ENCODE assay signal across 24 mouse cellular contexts in the genomic region with DNA sequence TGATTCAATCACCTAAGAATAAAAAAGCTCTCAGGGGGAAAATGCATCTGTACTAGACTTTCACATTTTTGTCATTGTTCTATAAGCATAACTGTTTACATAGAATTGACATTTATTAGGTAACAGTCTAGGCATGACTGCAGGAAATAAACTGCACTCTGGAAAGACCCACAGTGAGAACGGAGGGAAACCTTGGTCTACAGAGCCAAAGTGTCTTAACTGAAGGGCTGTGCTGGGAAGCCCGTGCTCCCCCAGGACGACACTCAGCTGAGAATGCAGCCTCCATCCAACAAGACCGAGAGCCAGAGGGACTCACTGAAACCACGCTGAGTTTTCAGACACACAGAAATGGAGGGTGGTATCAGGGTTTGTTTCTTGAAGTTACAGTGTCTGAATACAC. TPM values are rescaled to one million over a fixed set of nuclear protein-coding genes. Genes with fewer than 3 reads are reported as not detected.
"Had no signal": no experiment of that assay in that cellular context is flagged by ENCODE, and none has a peak within 500 bp of the region (broad histone marks: within the 10 kb centered on the region; RNA-seq: fewer than 3 reads in every experiment).

No protein-coding gene starts in this region.

- DNase-seq: kidney, adult 2 months; kidney, postnatal 25 days; layer of hippocampus, adult 9-11 months; liver, postnatal 0 days; retina, postnatal 1 day; right cerebral cortex, postnatal 25 days; thymus, adult 18-20 months; thymus, postnatal 36 days had no signal

- H3K4me2 ChIP-seq: limb, embryonic 12.5 days; limb, embryonic 15.5 days; liver, embryonic 11.5 days; midbrain, embryonic 13.5 days; neural tube, embryonic 13.5 days had no signal

- H3K9ac ChIP-seq: limb, embryonic 12.5 days; limb, embryonic 15.5 days; liver, embryonic 14.5 days; liver, postnatal 0 days; midbrain, embryonic 13.5 days; neural tube, embryonic 13.5 days had no signal

- H3K4me3 ChIP-seq: layer of hippocampus, adult 2 months; limb, embryonic 12.5 days; limb, embryonic 15.5 days; megakaryocyte, embryonic 14.5 days; midbrain, embryonic 10.5 days; midbrain, embryonic 13.5 days; myocyte; neural tube, embryonic 13.5 days had no signal

- H3K4me1 ChIP-seq: midbrain, embryonic 13.5 days had no signal

- H3K27me3 ChIP-seq: limb, embryonic 12.5 days; limb, embryonic 15.5 days; megakaryocyte, embryonic 14.5 days; midbrain, embryonic 13.5 days; neural tube, embryonic 13.5 days had no signal

- H3K27ac ChIP-seq: kidney, postnatal 0 days; layer of hippocampus, adult 2 months; limb, embryonic 12.5 days; limb, embryonic 15.5 days; liver, embryonic 14.5 days; midbrain, embryonic 10.5 days; midbrain, embryonic 13.5 days; neural tube, embryonic 13.5 days had no signal

- H3K36me3 ChIP-seq: limb, embryonic 12.5 days; limb, embryonic 15.5 days; midbrain, embryonic 10.5 days; midbrain, embryonic 13.5 days; neural tube, embryonic 13.5 days had no signal

- ATAC-seq: intestine, postnatal 0 days; liver, postnatal 0 days; midbrain, embryonic 13.5 days; midbrain, embryonic 16.5 days had no signal

- H3K9me3 ChIP-seq: limb, embryonic 12.5 days; limb, embryonic 15.5 days; megakaryocyte, embryonic 14.5 days; midbrain, embryonic 10.5 days; midbrain, embryonic 13.5 days; neural tube, embryonic 13.5 days had no signal

RNA-seq across cellular contexts. Expression of gene Gm6525, which starts 43.1 kb away (rescaled TPM):
- polyA plus RNA-seq: kidney, adult 2 months; large intestine, adult 2 months; spleen, adult 2 months; urinary bladder, adult 2 months had no signal
